8 mouse cellular contexts compared by ENCODE assay signal in genomic region chr2:37442611-37443591, GRCm38 (mm10). TPM values are rescaled to one million over a fixed set of nuclear protein-coding genes. Genes with fewer than 3 reads are reported as not detected.
DNase-seq lines count a peak whose midpoint lies in the region; ATAC-seq and TF ChIP-seq lines count a peak whose summit lies in the region.

TSS of gene Zbtb26 (minus strand) at chr2:37443135.
TSS of gene Zbtb6 (minus strand) at chr2:37443171.
TSS of gene Rabgap1 (plus strand) at chr2:37443279.

- H3K9me3 ChIP-seq in ES-E14 (ENCODE audit: control insufficient read depth, insufficient read depth, low read depth, low read length), result no peaks in the 10 kb centered on the region
- no peaks in the 10 kb centered on the region for H3K9me3 ChIP-seq in forebrain, embryonic 14.5 days (replicated peaks; ENCODE audit: control insufficient read depth, low read length)
- no peaks in the 10 kb centered on the region for H3K9me3 ChIP-seq in liver, postnatal 0 days (ENCODE audit: low read length)
- no peaks in the 10 kb centered on the region for H3K9me3 ChIP-seq in neural tube, embryonic 13.5 days

- peak within 1 kb of the TSS; percentile 94 to 96 for H3K4me3 ChIP-seq in ES-E14 (ENCODE audit: insufficient read depth in 1 of 2, low read depth in 1 of 2, low read length in 2 of 2, poor library complexity in 1 of 2, severe bottlenecking in 1 of 2)
- peak within 1 kb of the TSS; percentile 82 for H3K4me3 ChIP-seq in forebrain, embryonic 14.5 days (ENCODE audit: low read depth, low read length)
- H3K4me3 ChIP-seq in liver, postnatal 0 days (ENCODE audit: low read depth, low read length), result peak within 1 kb of the TSS; percentile 96
- H3K4me3 ChIP-seq in neural tube, embryonic 13.5 days, result peak within 1 kb of the TSS; percentile 88

- intact Hi-C loops in heart, postnatal 14 days (cut with DNase I), result no loop called here

- WGBS in forebrain, embryonic 14.5 days, result 1% methylated on average over 51 of the region's 51 CpGs
- WGBS in liver, postnatal 0 days (ENCODE audit: insufficient replicate concordance), result under 1% methylated on average over 50 of the region's 51 CpGs
- under 1% methylated on average over 47 of the region's 51 CpGs for WGBS in neural tube, embryonic 13.5 days

- H3K9ac ChIP-seq in ES-E14 (ENCODE audit: insufficient read depth, low read depth, low read length, poor library complexity, severe bottlenecking), result peak within 1 kb of the TSS; percentile 93
- peak within 1 kb of the TSS; percentile 92 for H3K9ac ChIP-seq in forebrain, embryonic 14.5 days (ENCODE audit: low read length)
- H3K9ac ChIP-seq in liver, postnatal 0 days (replicated peaks), result peak within 1 kb of the TSS; percentile 93
- H3K9ac ChIP-seq in neural tube, embryonic 13.5 days, result peak within 1 kb of the TSS; percentile 92

- in situ Hi-C loops in ES-E14 (cut with MboI; ENCODE audit: low sequenced_read_pairs in 2 of 2, unreplicated experiment in 2 of 2), result no loop called here

- no peaks in the 10 kb centered on the region for H3K27me3 ChIP-seq in forebrain, embryonic 14.5 days (replicated peaks; ENCODE audit: control insufficient read depth, insufficient read depth, low read length)
- H3K27me3 ChIP-seq in liver, postnatal 0 days (ENCODE audit: insufficient read depth, low read length), result no peaks in the 10 kb centered on the region
- no peaks in the 10 kb centered on the region for H3K27me3 ChIP-seq in neural tube, embryonic 13.5 days

- no peaks in the 10 kb centered on the region for H3K36me3 ChIP-seq in ES-E14 (ENCODE audit: control insufficient read depth, insufficient read depth, low read length, poor library complexity, severe bottlenecking)
- H3K36me3 ChIP-seq in forebrain, embryonic 14.5 days (ENCODE audit: control insufficient read depth, insufficient read depth, low read length), result no peaks in the 10 kb centered on the region
- no peaks in the 10 kb centered on the region for H3K36me3 ChIP-seq in liver, postnatal 0 days (replicated peaks; ENCODE audit: insufficient read depth, low read length)
- no peaks in the 10 kb centered on the region for H3K36me3 ChIP-seq in neural tube, embryonic 13.5 days

- peak within 1 kb of the TSS; percentile 62 for H3K27ac ChIP-seq in ES-E14 (ENCODE audit: insufficient read depth, low read depth, low read length, poor library complexity, severe bottlenecking)
- peak within 1 kb of the TSS; percentile 82 for H3K27ac ChIP-seq in forebrain, embryonic 14.5 days (ENCODE audit: low read depth, low read length)
- peak within 1 kb of the TSS; percentile 92 for H3K27ac ChIP-seq in liver, postnatal 0 days (ENCODE audit: low read depth)
- peak within 1 kb of the TSS; percentile 90 for H3K27ac ChIP-seq in neural tube, embryonic 13.5 days (replicated peaks)

- ATAC-seq in forebrain, embryonic 14.5 days, result peak; percentile 99
- ATAC-seq in liver, postnatal 0 days, result peak; percentile 99
- peak; percentile 98 for ATAC-seq in neural tube, embryonic 13.5 days (ENCODE audit: low read depth)

- TF ChIP-seq CTCF in liver, postnatal 0 days (IDR thresholded peaks at IDR 0.05; ENCODE audit: low read depth), result no peak

- DNase-seq in ES-E14 (ENCODE audit: low read depth, low spot score), result peak; percentile 95
- peak; percentile 91 for DNase-seq in cerebellum, adult 11 months
- peak; percentile 97 for DNase-seq in forebrain, embryonic 14.5 days (ENCODE audit: low spot score)
- DNase-seq in heart, postnatal 14 days, result peak; percentile 94 to 96
- peak; percentile 95 for DNase-seq in layer of hippocampus, adult 11-12 months (ENCODE audit: low spot score)
- DNase-seq in liver, postnatal 0 days, result peak; percentile 96
- peak; percentile 92 for DNase-seq in telencephalon, adult 2 months (ENCODE audit: low read depth, low spot score)

- H3K4me2 ChIP-seq in forebrain, embryonic 14.5 days (ENCODE audit: low read length), result peak within 1 kb of the TSS; percentile 65
- H3K4me2 ChIP-seq in liver, postnatal 0 days (ENCODE audit: low read depth, low read length), result peak within 1 kb of the TSS; percentile 88
- peak within 1 kb of the TSS; percentile 84 for H3K4me2 ChIP-seq in neural tube, embryonic 13.5 days

- TF ChIP-seq EP300 in liver, postnatal 0 days (IDR thresholded peaks at IDR 0.05; ENCODE audit: low read depth), result peak; percentile 37; the same call in 1 of the 2 replicates

- no peaks in the 10 kb centered on the region for H3K4me1 ChIP-seq in ES-E14 (ENCODE audit: control insufficient read depth in 2 of 2, insufficient read depth in 2 of 2, low read length in 2 of 2, poor library complexity in 1 of 2)
- H3K4me1 ChIP-seq in forebrain, embryonic 14.5 days (ENCODE audit: control insufficient read depth, insufficient read depth, low read length), result peaks cover 11% of the 10 kb centered on the region; the same call in 1 of the 2 replicates
- peaks cover 23% of the 10 kb centered on the region for H3K4me1 ChIP-seq in liver, postnatal 0 days (ENCODE audit: insufficient read depth)
- peaks cover 38% of the 10 kb centered on the region for H3K4me1 ChIP-seq in neural tube, embryonic 13.5 days (replicated peaks)

TF ChIP-seq in ES-E14, 5 proteins besides CTCF, POLR2A, EP300 and RAD21:
- TF ChIP-seq CHD2 (IDR thresholded peaks at IDR 0.05; ENCODE audit: low read depth, low read length), result 0 out of 2 replicates have a peak, but pooled peaks have one; percentile 22
- TF ChIP-seq MAFK (IDR thresholded peaks at IDR 0.05; ENCODE audit: insufficient read depth, low read depth, low read length), result no peak
- TF ChIP-seq HCFC1 (IDR thresholded peaks at IDR 0.05; ENCODE audit: borderline replicate concordance, insufficient read depth, low read length), result no peak

RNA-seq across cellular contexts. Expression of gene Zbtb26, which starts in this region (rescaled TPM):
- total RNA-seq in ES-E14 (2012; rRNA removed), result 11.9 and 12.4 TPM in 2 replicates
- 8.5 and 8.7 TPM in 2 replicates for polyA plus RNA-seq in forebrain, embryonic 14.5 days (2014; fragmentation: Nextera tagmentation; extraction: Ambion mirVana)
- 1 to 10 TPM; 5.5 to 6.2 TPM for total RNA-seq in heart, postnatal 14 days (2021)
- 0.83 and 1.4 TPM in 2 replicates for polyA plus RNA-seq in liver, postnatal 0 days (2015; fragmentation: Nextera tagmentation; extraction: Ambion mirVana)
- polyA plus RNA-seq in neural tube, embryonic 13.5 days (2015; fragmentation: Nextera tagmentation; extraction: Ambion mirVana), result 7.9 and 9.3 TPM in 2 replicates

RNA-seq across cellular contexts. Expression of gene Zbtb6, which starts in this region (rescaled TPM):
- 8.0 and 10.8 TPM in 2 replicates for total RNA-seq in ES-E14 (2012; rRNA removed)
- 10.5 and 11.4 TPM in 2 replicates for polyA plus RNA-seq in forebrain, embryonic 14.5 days (2014; fragmentation: Nextera tagmentation; extraction: Ambion mirVana)
- 1 to 10 TPM; 5.0 to 5.6 TPM for total RNA-seq in heart, postnatal 14 days (2021)
- polyA plus RNA-seq in liver, postnatal 0 days (2015; fragmentation: Nextera tagmentation; extraction: Ambion mirVana), result 1.3 and 1.4 TPM in 2 replicates
- polyA plus RNA-seq in neural tube, embryonic 13.5 days (2015; fragmentation: Nextera tagmentation; extraction: Ambion mirVana), result 12.6 and 13.5 TPM in 2 replicates

RNA-seq across cellular contexts. Expression of gene Rabgap1, which starts in this region (rescaled TPM):
- 40.2 and 41.0 TPM in 2 replicates for total RNA-seq in ES-E14 (2012; rRNA removed)
- 69.6 and 85.6 TPM in 2 replicates for polyA plus RNA-seq in forebrain, embryonic 14.5 days (2014; fragmentation: Nextera tagmentation; extraction: Ambion mirVana)
- 10 to 100 TPM; 41.3 to 42.4 TPM for total RNA-seq in heart, postnatal 14 days (2021)
- 5.6 and 6.2 TPM in 2 replicates for polyA plus RNA-seq in liver, postnatal 0 days (2015; fragmentation: Nextera tagmentation; extraction: Ambion mirVana)
- polyA plus RNA-seq in neural tube, embryonic 13.5 days (2015; fragmentation: Nextera tagmentation; extraction: Ambion mirVana), result 52.9 and 53.8 TPM in 2 replicates

Comparison
In these comparisons a context has a peak if more than half of its experiments do, and no peak if none do; other contexts are left out.
1. Peak in every context shown above with its lines: DNase-seq, ATAC-seq, H3K4me3 ChIP-seq and H3K27ac ChIP-seq.